Mouse (Mus musculus): ENCODE measurements at regions not wholly inside any gene's neighbourhood (a gene's known extent, or its start where the extent isn't known, plus 50 kb on each side); places are given as distances from the start of the nearest gene placed in this dataset.
A peak's percentile ranks its signal among the peaks of the same experiment; 100 is the strongest.
"Not testable (repeated sequence)": the region's sequence is repeated elsewhere in the genome, so short reads cannot be mapped to it uniquely, and the experiment has no call there.

GRCm38 (mm10) chr4:29282169-29282568 lies 469.2 kb downstream of the Epha7 start:
- DNase-seq = no peak

GRCm38 (mm10) chr4:29301348-29301747 lies 488.4 kb downstream of the Epha7 start:
- peak; percentile 28 to 29 for DNase-seq

- no peak for DNase-seq
These were observed 491.0 kb downstream of the Epha7 start for GRCm38 (mm10) chr4:29303951-29304350.

GRCm38 (mm10) chr4:29307245-29307644 lies 494.3 kb downstream of the Epha7 start:
- DNase-seq = no peak

GRCm38 (mm10) chr4:29323921-29324320 lies 511.0 kb downstream of the Epha7 start:
- no peak for DNase-seq

- no peak for DNase-seq
These were observed 516.2 kb downstream of the Epha7 start for GRCm38 (mm10) chr4:29329145-29329544.

GRCm38 (mm10) chr4:29331747-29332146 lies 518.8 kb downstream of the Epha7 start:
- no peak for DNase-seq

GRCm38 (mm10) chr4:29337245-29337644 lies 524.3 kb downstream of the Epha7 start:
- no peak for DNase-seq

- DNase-seq = no peak
These were observed 549.3 kb downstream of the Epha7 start for GRCm38 (mm10) chr4:29362191-29362590.

GRCm38 (mm10) chr4:29389282-29389681 lies 576.4 kb downstream of the Epha7 start:
- DNase-seq = no peak

- no peak for DNase-seq
These were observed 577.4 kb downstream of the Epha7 start for GRCm38 (mm10) chr4:29390333-29390732.

GRCm38 (mm10) chr4:29402143-29402542 lies 589.2 kb downstream of the Epha7 start:
- DNase-seq = no peak

GRCm38 (mm10) chr4:29414616-29415015 lies 601.7 kb downstream of the Epha7 start:
- DNase-seq = peak in 1 of 2 experiments; percentile 6

- DNase-seq = no peak
These were observed 607.4 kb downstream of the Epha7 start for GRCm38 (mm10) chr4:29420198-29420792.

- DNase-seq = not testable (repeated sequence)
These were observed 618.6 kb downstream of the Epha7 start for GRCm38 (mm10) chr4:29431493-29431892.

- DNase-seq = no peak
These were observed 650.4 kb downstream of the Epha7 start for GRCm38 (mm10) chr4:29463329-29463728.

GRCm38 (mm10) chr4:29466315-29466714 lies 653.4 kb downstream of the Epha7 start:
- DNase-seq = no peak

- no peak for DNase-seq
These were observed 667.6 kb downstream of the Epha7 start for GRCm38 (mm10) chr4:29480384-29481092.

GRCm38 (mm10) chr4:29481093-29481715 lies 668.3 kb downstream of the Epha7 start:
- DNase-seq = no peak

GRCm38 (mm10) chr4:29482407-29482806 lies 669.5 kb downstream of the Epha7 start:
- no peak for DNase-seq

GRCm38 (mm10) chr4:29500844-29501243 lies 687.9 kb downstream of the Epha7 start:
- no peak for DNase-seq

- DNase-seq = no peak
These were observed 712.1 kb downstream of the Epha7 start for GRCm38 (mm10) chr4:29525051-29525450.

GRCm38 (mm10) chr4:29525769-29526658 lies 713.1 kb downstream of the Epha7 start:
- DNase-seq = no peak

All from lung, postnatal 4 days (tissue).